Mouse (Mus musculus): Measurements from ENCODE around the gene Asz1. TPM values are rescaled to one million over a fixed set of nuclear protein-coding genes. Genes with fewer than 3 reads are reported as not detected.

Asz1 gene
- total RNA-seq (2021) = not detected

DNA sequence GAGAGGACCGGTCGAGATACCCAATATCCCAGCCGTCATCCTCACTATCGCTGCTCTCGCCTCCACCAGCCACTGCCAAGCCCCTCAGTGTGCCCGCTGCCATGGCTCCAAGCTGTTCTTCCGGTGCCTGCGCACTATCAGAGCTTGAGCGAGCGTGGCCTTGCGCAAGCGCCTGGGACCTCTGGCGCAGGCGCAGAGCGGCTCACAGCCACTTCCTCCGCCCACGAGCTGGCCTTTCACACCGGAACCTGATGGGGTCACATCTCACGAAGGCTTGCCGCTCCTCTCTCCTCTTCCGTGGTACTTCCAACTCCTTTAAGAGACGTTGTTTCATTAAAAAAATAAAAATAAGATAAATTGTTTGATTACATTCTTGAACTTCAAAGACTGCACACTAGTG is at the start of gene Asz1:
TSS of gene Asz1 (minus strand) at position 128 of the 400 bp plus-strand sequence.
- no peak for DNase-seq

DNA sequence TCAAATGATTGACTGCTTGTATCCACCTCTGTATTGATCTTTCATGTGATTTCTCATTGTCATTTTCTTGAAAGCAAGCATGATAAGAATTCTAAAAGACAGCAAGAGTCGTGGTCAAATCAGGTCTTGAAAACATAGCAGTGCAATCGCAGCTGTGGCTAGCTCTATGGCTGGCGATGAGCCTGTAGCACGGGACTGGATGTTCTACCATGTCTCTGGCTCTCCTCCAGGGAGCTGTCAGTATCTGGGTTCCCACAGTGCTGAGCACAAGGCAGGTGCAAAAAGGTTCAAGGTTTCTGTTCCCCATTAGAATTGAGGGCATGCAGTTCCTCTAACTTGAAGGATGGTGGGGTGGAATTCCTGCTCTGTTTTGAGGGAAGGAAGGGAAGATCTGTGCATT is 44.2 kb upstream of the Asz1 start:
- DNase-seq = no peak

DNA sequence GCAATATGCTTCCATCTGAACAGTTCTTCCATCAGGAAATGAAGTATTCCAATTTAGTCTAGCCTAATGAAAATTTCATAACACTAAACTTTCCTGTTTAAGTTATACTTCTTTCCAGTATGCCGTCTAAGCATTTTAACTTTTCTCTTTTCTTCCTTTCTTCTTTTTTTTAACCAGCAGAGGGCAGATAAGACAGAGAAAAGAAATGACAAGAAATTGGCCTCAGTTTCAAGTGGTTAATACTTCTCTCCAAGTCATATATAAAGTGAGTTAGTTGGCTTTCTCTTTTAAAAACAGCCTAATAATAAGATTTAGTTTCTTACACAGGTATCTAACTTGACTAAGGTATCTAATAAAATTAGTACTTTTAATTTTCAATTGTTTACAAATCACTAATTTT is 26.4 kb upstream of the Asz1 start:
- no peak for DNase-seq

DNA sequence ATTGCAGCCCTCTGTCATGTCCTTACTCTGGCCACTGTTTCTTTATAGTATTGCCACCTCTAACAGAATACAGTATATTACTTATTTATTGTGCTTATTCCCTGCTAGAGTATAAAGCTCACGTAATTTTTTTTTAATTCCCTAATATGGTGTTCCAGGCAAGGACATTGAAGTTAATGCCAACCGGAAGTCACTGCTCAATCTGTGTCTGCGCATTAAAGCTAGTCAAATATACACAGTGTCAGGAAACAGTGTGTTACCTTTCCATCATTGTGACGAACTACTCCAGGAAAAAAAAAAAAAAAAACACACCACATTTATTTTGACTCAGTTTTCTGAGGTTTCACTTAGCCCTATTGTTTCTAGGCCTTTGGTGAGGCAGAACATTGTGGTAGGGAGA is 19.2 kb upstream of the Asz1 start:
- no peak for DNase-seq

DNA sequence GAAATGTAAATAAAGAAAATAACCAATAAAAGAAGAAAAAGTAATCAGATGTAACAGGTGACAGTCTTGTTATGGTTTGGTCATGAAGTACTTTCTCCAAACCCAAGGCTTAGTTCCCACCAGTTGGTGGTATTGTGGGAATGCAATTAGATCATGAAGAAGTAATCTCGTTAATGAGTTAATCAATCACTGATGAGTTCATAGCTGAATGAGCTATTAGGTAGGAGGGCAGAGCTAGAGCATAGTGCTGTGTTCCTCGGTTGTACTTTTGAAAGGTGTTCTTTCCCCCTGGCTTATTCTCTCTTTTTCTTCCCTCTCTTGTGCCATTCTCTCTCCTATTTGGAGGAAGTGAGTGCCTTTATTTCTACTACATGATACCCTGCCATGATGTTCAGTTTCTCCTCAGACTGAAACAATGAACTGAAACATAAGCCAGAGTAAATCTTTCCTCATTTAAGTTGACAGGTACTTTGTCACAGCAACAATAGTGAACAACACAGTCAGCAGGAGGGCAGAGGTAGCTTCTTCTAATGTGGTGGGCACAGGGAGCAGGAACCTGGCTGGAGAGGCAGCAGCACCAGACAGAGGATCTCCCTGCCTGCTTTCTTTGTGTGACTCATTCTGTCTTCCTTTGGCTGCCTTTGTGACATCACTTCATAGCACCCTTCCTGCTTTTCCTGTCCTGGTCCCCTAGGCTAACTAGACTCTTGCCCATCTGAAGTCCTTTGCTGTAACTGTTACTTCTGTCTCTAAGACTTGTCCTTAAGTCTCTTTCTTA is 18.5 kb upstream of the Asz1 start:
- DNase-seq = no peak

DNA sequence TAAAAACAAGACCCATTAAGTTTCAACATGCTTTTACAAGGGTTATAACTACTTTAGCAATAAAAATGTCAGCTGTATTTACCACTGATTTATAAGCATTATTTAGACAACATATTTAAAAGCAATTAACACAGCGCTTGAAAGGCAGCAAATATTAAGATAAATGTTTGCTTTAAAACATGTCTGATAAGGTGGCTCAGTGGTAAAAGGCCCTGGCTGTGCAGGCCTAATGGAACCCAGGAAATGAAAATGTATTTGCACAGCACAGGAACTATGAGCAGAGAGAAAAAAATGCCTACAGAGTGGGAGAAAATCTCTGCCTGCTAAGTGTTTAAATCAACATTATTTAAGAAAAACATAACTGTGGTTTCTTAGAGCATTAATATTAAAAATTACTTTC is 12.0 kb downstream of the Asz1 start:
- DNase-seq = no peak

DNA sequence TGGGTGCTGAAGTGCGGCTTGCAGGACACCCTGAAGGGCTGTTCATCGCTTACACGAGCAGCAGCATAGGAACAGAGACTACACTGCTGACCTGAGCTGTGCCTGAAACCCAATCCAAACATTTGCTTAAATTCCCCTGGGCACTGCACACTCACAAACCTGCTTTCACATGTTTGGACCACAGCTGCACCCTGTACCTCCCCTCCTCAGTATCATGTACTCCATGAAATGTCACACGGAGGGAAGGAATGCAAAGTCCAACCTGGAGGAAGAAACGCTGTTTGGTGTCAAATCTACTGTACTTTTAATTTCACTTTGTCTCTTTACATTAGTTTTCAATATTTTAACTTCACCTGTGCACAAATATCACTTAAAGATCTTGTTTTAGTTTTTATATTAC is 19.8 kb downstream of the Asz1 start:
- no peak for DNase-seq

DNA sequence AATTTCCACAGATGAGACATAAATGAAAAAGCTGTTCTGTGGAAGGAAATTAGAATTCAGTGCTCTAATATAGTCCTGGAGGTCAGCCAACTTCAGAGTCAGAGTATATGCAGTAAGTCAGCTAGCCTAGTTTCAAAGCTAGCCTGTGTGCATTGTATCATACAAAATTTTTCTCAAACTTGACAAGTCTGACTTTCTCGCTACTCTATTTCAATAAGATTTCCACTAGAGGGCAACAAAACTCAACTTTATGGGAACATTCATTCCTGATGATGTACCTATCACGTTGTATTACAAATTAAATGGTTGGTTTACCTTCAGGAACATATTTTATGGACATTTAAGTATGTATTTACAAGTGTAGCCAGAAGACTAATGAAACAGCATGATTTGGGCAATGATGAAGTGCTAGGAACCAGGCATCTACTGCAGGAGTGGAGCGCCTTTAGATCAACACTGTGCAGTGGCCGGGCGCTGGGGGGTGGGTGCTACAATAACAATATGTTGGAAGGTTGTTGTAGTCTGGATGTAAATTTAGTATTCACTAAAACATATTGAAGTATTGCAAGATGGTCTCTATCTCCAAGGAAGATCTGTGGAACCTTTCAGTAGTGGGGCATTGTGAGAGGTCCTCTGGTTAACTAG is 21.6 kb downstream of the Asz1 start:
- no peak for DNase-seq

DNA sequence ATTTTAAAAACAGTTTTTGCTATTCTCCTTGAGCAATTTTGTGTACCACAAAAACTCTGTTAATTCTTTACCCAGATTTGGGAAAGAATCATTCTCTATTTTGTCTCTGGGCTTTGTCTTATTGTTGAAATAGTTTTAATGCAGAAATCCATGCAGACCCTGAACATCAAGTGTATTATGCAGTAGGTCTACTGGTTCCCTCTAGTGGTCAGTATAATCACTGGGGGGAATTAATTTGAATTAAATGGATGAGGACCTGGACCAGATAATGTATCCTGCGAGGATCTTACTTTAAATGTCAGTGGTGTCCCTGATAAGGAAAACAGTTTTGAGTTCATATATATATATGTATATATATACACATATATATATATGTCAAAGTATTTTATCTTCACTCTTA is 30.2 kb downstream of the Asz1 start:
- no peak for DNase-seq

DNA sequence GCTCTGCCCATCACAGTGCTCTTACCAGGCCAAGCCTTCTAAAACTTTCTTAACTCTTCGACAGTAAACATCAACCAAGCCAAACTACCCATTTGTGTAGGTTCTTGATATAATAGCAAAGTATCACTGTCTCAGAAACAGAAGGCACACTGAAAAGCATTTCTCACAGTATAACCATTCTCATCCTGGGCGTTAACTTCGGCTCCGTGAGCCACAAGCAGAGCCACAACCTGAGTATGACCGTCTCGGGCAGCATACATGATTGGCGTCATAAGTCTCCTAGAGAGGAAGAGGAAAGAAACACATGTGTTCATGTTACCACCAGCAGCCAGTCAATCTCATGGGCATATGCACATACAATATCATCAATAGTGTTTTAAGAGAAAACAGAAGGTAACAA is 31.9 kb downstream of the Asz1 start:
- DNase-seq = no peak

DNA sequence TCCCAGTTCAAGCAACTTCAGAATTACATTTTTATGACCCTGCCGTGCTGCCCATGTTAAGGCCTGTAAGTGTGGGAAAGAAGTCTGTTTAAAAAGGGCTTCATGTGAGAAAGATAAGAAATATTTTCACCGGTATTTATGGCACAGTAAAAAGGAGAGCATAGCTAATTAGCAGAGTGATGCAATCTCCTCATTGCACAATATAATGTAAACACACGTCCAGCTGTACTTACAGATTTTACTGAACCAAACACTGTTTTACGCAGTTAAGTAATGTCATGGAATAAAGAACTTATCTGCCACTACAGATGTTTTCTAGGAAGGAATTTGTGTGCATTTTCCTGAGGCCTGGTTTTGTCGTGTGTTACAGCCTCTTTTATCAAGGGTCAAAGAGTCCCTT is 32.3 kb downstream of the Asz1 start:
- DNase-seq = no peak

DNA sequence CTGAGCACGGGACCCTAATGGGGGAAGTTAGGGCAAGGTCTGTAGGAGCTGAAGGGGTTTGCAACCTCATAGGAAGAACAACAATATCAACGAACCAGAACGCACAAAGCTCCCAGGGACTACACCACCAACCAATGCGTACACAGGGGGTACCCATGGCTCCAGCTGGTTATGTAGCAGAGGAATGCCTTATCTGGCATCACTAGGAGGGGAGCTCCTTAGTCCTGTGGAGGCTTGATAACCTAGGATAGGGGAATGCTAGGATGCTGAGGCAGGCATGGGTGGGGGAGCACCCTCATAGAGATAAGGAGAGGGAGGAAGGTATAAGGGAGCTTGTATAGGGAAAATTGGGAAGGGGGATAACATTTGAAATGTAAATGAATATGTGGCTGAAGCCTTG is 51.0 kb downstream of the Asz1 start:
- no peak for DNase-seq

DNA sequence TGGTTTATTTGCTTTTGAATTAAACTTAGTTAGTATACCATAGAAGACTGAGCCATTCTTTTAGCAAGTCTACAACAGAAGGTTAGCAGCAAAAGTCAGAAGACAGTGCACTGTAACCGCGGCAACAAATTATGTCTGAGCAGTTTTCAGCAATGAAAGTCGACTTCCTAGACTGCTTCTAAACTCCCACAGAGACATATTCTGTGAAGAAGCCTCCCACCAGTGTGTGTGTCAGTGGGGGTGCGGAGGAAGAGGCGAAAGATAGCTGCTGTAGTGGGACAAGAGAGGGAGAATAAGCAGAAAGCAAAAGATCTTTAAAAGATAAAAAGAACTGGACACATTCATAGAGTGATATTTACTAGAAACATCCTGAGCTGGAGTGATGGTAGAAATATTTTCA is 57.2 kb downstream of the Asz1 start:
- no peak for DNase-seq

DNA sequence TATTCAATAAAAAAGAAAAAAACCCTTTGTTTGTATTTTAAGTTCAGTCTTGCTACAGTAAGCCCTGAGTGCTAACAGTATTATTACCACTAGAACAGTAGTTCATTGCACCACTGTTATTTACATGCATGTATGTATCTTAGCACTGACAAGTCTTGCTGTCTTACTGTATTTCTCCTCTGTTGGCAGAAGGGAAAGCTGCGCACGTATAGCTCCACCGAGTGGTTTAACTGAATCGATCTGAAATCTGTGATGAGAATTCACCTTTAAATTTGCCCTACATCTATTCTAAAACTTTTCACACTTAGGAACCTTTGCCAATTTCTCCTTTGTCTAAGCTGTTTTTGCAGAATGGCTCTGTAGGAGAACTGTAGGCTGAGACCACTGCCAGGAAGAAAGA is 64.6 kb downstream of the Asz1 start:
- no peak for DNase-seq

DNA sequence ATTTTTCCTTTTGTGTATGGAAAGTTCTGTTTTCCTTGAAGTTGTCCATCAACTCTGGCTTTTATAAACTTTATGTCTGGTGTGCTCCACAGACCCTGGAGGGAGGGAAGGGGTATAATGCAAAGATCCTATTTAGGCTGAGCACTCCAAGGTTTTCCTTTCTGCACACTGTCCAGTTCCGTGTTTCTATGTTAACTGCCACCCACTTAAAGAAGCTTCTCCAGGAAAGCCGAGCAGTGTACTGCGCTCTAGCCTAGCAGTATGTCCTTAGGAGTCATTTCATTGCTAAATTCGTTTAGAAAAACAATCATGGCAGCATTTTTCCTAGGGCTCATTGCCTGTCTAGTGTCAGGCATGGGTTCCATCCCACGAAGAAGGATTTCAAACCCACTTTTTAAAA is 65.7 kb downstream of the Asz1 start:
- DNase-seq = no peak

DNA sequence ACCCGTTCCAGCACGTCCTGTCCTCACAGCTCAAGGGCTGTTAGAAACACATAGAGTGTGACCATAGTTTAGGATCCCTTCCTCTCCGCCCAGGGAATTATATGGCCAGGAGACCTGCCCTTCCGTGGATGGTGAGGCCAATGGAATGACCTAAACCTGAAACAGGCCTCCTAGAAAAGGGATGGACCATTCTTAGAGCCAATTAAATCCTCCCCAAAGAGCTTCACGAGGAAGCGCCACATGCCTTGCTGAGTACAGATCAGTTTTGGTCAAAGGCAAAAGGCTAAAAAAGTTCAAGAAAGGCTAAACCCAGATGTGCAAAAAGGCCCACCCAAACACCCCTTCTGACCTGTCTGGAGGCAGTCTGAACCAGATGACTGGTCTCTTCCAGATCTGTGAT is 76.6 kb downstream of the Asz1 start:
- DNase-seq = no peak

DNA sequence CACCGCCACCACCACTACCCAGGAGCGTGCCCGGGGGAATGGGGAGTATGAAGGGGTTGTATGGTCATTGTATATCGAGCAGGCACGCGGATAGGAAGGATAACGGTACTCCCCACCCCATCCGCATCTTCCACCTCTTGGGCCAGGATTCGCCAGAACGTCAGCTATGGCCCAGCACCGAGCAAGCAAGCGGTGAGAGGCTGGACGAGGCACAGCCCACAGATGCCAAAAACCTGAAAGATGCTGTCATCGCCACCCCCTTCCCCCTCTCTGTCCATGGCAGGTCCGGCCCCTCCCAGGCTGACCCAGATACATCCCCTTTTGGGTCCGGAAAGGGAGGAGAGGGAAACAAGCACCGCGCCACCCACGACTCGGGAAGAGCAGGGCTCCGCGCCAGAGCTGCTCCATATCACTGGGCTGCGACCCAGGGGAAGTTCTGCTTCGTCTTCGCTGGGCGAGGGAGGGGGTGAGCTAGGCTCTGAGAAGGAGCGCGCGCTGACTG is 77.3 kb downstream of the Asz1 start:
- peak; percentile 23 to 42 for DNase-seq

DNA sequence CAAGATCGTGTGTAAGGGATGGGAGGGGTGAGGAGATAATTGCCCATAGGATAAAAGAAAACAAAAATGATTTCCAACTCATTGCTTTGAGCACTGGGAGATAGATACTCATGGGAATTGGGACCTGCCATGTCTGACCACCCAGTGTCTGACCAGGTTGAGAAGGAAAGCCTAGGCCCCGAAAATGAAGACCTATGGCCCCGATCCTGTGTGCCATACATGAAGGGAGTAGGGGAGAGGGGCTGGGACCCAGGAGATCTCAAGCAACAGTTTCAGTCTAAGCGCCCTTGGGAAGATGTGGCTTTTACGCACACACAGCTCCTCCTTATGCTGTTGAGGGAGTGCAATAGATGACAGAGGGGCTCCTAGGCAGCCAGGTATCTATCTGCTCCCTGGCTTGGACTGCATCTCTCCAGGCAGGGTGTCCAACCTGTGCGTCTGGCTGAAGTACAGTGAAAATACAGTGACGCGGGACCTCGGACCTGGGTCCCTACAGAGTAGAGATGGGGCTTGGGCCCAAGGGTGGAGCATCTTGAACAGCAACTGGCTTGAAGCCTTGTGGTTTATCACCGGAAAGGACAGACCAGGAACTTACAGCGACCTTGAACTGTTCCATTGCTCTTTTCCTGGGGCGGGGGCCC is 77.9 kb downstream of the Asz1 start:
- DNase-seq = peak in 1 of 2 experiments; percentile 6

DNA sequence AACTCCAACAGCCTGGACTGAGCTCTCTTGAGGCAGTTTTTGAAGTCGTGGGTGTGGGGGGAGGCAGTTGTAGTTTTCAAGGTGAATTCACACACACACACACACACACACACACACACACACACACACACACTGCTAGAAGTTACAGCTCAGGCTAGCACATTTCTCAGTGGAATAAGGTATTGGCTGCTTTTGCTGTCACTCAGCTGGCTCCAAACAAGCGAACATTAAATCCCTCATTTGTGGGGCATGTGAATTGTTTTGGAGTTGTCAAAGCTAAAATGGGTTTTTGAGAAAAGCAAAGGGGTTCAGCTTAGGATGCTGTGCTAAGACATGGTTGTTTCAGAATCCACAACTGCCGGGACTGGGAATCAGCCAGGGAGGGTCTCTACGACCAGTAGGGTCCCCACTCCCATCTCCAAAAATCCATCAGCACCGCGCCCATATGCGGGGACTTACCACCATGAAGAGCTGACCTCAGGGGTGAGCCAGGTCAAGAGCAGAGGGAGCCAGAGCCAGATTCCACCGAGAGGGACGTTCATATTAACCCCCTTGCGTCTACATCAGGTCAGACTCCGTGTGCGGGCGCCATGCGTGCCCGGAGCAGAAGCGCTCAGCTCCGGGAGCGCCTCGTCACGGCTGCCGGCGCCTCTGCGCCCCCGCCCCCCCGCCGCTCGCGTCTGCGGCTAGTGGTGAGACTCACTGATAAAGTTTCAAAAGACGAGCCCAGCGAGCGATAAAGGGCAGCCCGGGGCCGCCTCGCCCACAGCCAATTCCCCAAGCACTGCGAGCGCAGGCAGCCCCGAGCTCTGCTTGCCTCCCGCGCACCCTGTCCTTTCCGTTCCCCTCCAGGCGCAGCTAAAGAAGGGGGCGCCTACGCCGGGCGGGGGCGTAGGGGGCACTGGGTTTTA is 78.9 kb downstream of the Asz1 start, which contains the start of gene Wnt2:
TSS of gene Wnt2 (minus strand) at position 840 of the 911 bp plus-strand sequence.
- peak in 1 of 2 experiments; percentile 11 for DNase-seq

DNA sequence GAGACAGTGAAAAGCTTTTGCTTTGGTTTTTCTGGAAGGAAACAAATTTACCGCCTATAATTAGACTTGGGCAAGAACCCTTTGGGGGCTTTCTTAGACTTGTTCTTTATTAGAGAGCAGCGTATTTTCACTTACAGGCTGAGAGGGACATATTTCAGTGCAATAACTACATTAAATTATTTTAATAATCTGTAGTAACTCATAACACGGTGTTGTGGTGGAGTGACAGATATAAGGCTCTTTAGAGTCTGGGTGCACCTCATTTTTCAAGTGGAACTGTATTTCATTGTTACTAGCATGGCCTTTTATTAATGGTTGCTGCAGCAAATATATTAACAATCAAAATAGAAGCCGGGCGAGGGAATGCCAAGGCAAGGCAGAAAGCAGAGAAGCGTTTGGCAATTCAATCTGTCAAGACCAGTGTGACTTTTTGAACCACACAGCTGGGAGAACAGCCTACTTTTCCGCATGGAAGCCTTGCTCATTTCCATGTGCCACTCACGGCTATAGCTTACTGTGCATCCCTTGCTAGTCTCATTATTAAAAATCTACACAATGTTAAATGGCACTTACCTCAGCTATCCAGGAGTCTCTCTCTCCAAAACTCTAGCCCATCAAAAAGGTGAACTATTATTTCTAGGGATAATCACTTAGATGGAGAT is 84.6 kb downstream of the Asz1 start:
- no peak for DNase-seq

DNA sequence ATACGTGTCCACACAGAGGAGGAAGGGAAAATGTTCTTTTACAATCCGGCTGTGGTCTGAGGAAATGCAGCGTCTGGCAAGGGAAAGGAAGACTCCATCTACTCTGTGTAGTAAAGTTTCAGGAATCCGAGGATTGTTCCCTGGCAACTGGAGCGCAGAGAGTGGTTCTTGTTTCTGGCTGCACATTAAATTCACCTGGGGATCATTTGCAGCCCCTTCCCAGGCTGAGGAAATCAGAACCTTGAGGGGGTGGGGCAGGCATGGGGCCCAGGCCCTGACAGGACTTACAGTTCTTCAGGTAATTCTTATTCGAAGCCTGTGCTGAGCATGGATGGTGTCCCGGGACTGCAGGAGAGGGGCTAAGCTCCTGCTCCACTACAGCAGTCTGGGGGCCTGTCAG is 95.5 kb downstream of the Asz1 start:
- DNase-seq = no peak

DNA sequence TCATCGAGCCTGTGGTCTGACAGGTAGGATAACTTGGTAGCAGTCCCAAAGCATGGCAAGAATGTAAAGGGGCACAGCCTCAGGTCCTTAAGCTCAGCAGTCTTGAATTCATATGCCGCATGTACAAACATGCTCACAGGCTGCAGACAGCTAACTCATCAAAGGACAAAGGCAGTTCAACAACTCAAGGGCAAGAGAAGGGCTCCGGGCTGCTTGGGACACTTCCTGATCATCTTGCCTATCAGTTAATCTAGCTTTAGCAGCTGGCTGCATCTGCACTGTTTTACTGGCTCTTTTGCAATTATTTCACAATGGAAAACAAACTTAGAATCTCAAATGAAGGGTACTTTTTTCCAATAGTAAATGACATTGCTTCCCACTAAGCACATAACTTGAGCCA is 101.5 kb downstream of the Asz1 start:
- no peak for DNase-seq

All from layer of hippocampus, postnatal 36 days (tissue).